Mouse (Mus musculus) spleen, embryonic (tissue): ENCODE measurements at regions not wholly inside any gene's neighbourhood (a gene's known extent, or its start where the extent isn't known, plus 50 kb on each side); places are given as distances from the start of the nearest gene placed in this dataset.

ENCODE experiments used
- CTCF ChIA-PET: fragments of 350-600 bp; sonication (Branson Sonifier 250); formaldehyde crosslinking; loops from one replicate; lab custom pipeline; 2022; lab: Charles Lee

GRCm38 (mm10) chr3:41422615-41423579, 132.6 kb upstream of the Jade1 start:
- CTCF ChIA-PET: no interaction called here

- CTCF ChIA-PET: no interaction called here
These were observed 141.8 kb upstream of the Jade1 start for GRCm38 (mm10) chr3:41413771-41414170.

GRCm38 (mm10) chr3:41412698-41413097, 142.8 kb upstream of the Jade1 start:
- CTCF ChIA-PET: no interaction called here

- CTCF ChIA-PET: no interaction called here
These were observed 146.5 kb upstream of the Jade1 start for GRCm38 (mm10) chr3:41408821-41409737.

GRCm38 (mm10) chr3:41408423-41408820, 147.1 kb upstream of the Jade1 start:
- CTCF ChIA-PET: no interaction called here

DNA sequence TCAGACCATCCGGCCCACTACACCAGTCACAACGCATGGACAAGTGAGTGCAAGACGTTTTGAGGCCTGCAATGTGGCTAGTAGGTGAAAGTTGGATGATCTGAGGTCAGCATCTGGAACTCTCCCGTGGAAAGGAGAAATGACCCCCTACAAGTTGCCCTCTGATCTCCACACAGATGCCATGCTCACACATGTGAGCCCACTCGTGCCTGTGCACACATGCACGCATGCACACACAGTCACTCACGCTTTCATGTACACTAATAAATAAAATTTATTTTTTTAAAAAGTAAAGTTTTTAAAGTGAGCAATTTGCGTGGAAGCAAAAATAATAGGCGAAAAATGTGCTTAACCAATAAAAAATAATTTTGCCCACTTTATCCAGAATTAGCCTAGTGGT, 147.5 kb upstream of the Jade1 start:
- CTCF ChIA-PET: no interaction called here

DNA sequence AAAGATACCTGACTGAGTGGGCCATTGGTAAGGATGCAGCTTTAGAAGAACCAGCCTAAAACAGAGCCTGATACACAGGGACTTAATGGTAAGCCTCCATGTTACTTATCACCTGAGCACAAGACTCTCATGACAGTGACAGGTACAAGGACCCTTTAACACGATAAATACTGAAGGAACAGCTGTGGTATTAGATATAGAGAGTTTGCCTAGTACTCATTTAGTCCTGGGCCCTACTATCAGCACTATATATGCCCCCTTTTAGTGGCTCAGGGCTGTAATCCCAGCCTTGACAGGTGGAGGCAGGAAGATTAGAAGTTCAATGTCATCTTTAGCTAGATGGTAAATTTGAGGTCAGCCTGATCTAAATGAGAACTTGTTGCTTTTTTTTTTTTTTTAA, 148.0 kb upstream of the Jade1 start:
- CTCF ChIA-PET: no interaction called here

DNA sequence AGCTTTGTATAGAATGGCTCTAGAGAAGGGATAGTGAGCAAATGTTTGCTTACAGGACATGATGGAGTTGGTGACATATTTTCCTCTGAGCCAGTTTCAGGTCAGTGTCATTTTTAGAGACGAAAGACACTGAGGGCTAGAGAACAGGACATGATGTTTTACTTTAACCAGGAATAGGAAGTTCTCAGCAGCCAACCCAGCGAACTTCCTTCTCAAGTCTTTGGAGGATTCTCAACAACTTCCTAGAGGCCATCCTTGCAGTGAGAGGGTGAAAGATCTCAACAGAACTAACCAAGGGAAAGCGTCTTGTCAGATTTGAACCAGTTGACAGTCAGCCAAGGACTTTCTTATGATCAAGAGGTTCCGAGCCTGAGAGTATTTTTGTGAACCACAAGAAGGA, 153.7 kb upstream of the Jade1 start:
- CTCF ChIA-PET: no interaction called here

GRCm38 (mm10) chr3:41389868-41390267, 165.7 kb upstream of the Jade1 start:
- CTCF ChIA-PET: no interaction called here

DNA sequence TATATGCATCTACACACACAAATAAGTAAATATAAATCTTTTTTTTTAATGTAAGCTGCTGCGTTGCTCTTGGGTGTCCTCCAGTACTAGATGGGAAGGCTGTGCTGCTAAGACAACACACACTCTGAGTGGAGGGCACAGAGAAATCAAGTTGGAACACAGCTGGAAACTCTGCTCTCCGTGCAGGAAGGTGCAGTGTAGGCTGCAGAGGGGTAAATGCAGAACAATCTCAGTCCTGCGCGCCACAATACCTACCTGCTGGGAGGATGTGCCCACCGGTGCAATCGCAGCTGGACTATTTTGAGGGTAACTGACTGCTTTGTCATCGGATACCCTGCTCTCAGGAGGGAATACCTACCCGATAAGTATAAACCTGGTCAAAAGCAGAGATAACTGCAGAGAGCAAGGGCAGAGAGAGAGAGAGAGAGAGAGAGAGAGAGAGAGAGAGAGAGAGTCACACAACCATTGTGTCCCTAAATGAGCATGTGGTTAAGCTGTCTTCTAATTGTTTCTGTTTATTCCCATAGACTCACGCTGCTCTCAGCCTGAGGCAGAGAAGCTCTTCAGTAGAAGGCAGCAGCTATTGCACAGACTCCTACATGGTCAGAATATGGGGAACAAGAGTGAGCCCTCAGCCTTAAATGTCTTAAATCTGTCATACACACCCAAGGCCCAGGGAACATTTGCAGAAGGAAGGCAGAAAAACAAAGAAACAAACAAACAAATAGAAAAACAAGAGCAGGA, 167.9 kb upstream of the Jade1 start:
- CTCF ChIA-PET: interaction anchor here (0.6 kb wide), 1 partner anchor 11 kb away, joined by 3 read pairs; no protein-coding TSS in a partner anchor

- CTCF ChIA-PET: no interaction called here
These were observed 169.2 kb upstream of the Jade1 start for GRCm38 (mm10) chr3:41386299-41386698.

- CTCF ChIA-PET: no interaction called here
These were observed 171.1 kb upstream of the Jade1 start for GRCm38 (mm10) chr3:41384410-41384809.

GRCm38 (mm10) chr3:41378576-41378975, 177.0 kb upstream of the Jade1 start:
- CTCF ChIA-PET: no interaction called here

DNA sequence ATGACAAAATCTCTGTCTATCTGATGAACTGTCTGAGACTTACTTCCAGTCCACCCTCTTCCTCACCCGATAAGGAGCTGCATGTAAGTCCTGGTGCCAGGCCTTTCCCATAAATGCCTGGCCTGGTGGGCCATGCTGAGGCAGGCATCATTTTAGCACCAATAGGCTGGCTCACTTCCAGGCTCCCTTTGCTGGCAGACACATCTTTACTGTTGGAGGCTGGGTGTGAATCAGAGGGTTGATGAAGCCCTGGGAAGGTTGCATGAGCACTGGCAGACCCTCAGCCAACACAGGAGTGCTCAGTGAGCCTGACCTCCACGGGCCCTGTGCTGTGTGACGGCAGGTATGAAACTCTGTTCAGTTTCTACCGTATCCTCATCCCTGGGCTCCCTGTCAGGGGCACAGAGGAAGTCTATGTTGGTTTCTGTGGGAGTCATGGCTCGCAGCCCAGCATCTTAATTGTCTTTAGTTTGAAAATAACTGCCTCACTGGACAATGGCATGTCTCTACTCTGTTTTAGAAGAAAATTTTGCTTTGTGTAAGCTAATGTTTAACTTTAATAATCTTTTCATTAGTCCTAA, 177.6 kb upstream of the Jade1 start:
- CTCF ChIA-PET: no interaction called here

DNA sequence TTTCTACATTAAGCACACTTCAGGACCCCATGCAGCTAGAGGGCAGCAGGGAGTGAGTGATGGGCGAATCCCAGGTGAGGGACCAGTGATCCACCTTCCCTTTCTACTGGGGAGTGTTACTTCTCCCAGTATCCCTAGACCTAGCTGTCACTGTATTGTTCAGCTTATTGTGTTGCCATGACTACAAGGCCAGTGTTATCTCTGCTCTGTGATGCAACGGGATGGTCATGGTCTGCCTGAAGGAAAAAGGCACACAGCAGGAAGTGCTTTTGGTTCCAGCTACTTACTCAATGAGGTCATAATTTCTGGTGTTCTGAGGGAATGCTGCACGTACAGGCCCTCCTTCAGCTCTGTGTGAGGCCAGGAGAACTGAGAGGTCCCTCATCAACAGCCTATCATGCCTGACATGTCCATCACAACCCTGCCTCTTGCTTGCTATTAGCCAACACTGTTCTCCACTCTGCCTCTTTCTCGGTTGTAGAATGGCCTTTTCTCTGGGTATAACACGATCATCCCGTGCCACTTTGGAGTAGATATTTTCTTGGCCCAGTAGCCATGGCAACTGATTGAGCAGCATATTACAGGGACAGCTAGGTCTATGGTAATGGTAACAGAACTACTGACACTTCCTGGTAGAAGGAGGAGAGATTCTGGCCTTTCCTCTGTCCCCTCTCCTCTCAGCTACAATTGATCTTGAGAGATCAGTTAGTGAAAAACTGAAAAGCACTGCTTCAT, 178.5 kb upstream of the Jade1 start:
- CTCF ChIA-PET: interaction anchor here (0.6 kb wide), 1 partner anchor 10 kb away, joined by 3 read pairs; no protein-coding TSS in a partner anchor

DNA sequence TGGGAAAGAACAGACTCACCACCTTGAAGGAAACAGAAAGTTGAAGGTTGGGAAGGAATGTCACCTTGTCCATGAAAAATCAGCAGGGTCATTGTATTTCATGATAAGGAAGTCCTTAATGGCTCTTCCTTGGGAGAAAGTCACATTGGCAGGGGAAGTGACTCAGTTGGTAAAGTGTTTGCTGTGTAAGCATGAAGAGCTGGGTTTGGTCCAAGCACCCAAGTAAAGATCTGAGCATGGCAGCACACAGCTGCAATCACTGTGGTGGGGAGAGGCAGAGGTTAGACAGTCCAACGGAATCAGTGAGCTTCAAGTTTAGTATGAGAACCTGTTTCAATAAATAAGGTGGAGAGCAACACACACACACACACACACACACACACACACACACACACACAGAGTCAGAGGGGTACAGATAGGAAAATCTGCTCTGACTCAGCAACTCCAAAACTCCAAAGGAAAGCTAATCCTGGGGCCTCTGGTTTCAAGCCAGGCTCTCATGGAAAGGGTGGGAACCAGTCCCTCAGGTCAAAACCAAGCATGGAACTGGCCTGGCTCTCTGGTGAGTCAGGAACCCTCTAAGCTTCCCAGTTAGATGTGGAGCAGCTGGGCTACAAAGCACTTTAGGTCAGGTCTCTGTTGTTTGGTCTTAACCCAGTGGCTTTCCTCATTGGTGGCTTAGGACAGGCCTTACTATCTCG, 180.2 kb upstream of the Jade1 start:
- CTCF ChIA-PET: interaction anchor here (0.5 to 0.6 kb wide), 2 partner anchors 10 to 12 kb away, joined by 3 read pairs; no protein-coding TSS in a partner anchor

- CTCF ChIA-PET: no interaction called here
These were observed 182.3 kb upstream of the Jade1 start for GRCm38 (mm10) chr3:41373198-41373597.

GRCm38 (mm10) chr3:41368351-41369101, 187.0 kb upstream of the Jade1 start:
- CTCF ChIA-PET: no interaction called here

DNA sequence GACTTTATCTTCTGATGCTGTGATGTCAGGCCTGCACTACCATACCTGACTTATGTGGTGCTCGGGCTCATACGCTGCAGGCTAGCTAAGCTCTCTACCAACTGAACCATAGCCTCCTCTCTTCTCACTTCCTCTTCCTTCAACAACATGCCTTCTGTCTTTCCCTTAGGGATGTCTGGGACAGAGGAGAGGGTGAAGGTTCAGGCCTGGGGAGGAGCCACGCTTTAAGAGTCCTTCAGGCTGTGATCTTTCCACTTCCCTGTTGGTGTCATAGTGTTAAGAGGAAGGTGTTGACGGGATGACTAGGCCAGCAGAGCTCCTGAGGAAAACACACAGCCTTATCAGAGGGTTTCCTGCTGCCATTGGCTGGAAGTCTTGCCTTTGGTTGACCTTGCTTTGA, 188.8 kb upstream of the Jade1 start:
- CTCF ChIA-PET: no interaction called here
